ENCODE assay signal across 14 mouse cellular contexts in genomic region chr15:99264363-99264762, GRCm38 (mm10). TPM values are rescaled to one million over a fixed set of nuclear protein-coding genes. Genes with fewer than 3 reads are reported as not detected.
"Had no signal": no experiment of that assay in that cellular context is flagged by ENCODE, and none has a peak within 500 bp of the region (broad histone marks: within the 10 kb centered on the region; RNA-seq: fewer than 3 reads in every experiment).

No protein-coding gene starts in this region.

- H3K9me3 ChIP-seq: limb, embryonic 15.5 days; liver, embryonic 12.5 days; lung, embryonic 15.5 days; midbrain, embryonic 12.5 days; stomach, embryonic 15.5 days had no signal

- H3K4me1 ChIP-seq: limb, embryonic 15.5 days; stomach, embryonic 15.5 days had no signal

- H3K4me3 ChIP-seq: limb, embryonic 15.5 days; liver, embryonic 12.5 days; lung, embryonic 15.5 days; midbrain, embryonic 12.5 days; stomach, embryonic 15.5 days had no signal

- ATAC-seq: liver, embryonic 12.5 days had no signal

- H3K27ac ChIP-seq: limb, embryonic 15.5 days; liver, embryonic 12.5 days; lung, embryonic 15.5 days; midbrain, embryonic 12.5 days; stomach, embryonic 15.5 days had no signal

- H3K36me3 ChIP-seq: limb, embryonic 15.5 days; liver, embryonic 12.5 days; lung, embryonic 15.5 days; midbrain, embryonic 12.5 days; stomach, embryonic 15.5 days had no signal

- H3K4me2 ChIP-seq: limb, embryonic 15.5 days; liver, embryonic 12.5 days; lung, embryonic 15.5 days; midbrain, embryonic 12.5 days; stomach, embryonic 15.5 days had no signal

- H3K9ac ChIP-seq: limb, embryonic 15.5 days; liver, embryonic 12.5 days; lung, embryonic 15.5 days; midbrain, embryonic 12.5 days; stomach, embryonic 15.5 days had no signal

- DNase-seq: kidney, postnatal 36 days; layer of hippocampus, adult 9-11 months; layer of hippocampus, postnatal 36 days; lung, postnatal 14 days; right cerebral cortex, postnatal 14 days; thymus, adult 2 months; thymus, postnatal 25 days had no signal

- H3K27me3 ChIP-seq: limb, embryonic 15.5 days; liver, embryonic 12.5 days; lung, embryonic 15.5 days; midbrain, embryonic 12.5 days; stomach, embryonic 15.5 days had no signal

RNA-seq across cellular contexts. Expression of gene Fam186b, which starts 31.3 kb away (rescaled TPM):
- total RNA-seq: megakaryocyte-erythroid progenitor cell, adult 5-6 weeks had no signal
- polyA plus RNA-seq: limb, embryonic 11.5 days had no signal

RNA-seq across cellular contexts. Expression of gene Kcnh3, which starts 39.7 kb away (rescaled TPM):
- total RNA-seq: megakaryocyte-erythroid progenitor cell, adult 5-6 weeks had no signal
- polyA plus RNA-seq: liver, embryonic 12.5 days had no signal
